Mouse (Mus musculus): Measurements from ENCODE around the gene Ccdc12.
A peak's percentile ranks its signal among the peaks of the same experiment; 100 is the strongest.

Gene Ccdc12

DNA sequence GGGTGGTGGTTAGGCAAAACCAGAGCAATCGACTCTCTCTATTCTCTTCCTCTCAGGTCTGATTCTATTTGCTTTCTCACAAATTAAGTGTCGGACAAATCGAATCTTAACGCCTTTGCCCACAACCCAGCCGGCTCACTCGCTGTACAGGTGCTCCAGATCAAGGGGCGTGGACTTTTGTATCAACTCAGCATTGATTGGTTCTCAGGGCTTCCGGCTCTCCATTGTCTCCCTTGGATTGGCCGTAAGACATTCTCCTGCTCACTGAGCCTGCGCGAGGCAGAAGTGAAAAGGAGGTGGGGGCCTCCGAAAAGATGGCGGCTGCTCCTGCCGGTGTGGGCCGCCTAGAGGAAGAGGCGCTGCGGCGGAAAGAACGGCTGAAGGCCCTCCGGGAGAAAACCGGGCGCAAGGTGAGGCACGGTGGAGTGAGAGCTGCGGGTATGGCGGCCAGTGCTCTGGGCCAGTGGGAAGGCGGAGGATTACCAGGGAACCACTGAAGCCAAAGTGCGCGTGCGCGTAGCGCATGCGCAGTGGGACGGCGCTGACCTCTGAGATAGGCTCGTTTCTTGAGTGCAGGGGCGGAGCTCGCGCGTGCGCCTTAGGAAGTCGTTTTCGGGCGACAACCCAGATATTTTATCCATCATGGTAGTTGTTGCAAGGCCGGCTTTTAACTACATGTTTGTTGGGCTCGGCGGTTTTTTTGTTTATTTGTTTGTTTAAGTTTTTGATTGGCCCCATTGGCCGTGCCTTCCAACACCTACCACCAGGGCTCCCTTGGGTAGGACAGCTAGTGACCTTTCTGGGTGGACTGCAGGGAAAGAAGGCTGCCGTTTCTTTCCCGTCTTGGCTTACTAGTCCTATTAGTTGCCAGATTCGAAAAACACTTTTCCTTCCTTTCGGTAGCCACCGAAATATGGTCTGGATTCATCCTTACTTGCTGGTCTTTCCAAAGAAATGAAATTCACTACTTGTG lies at the start of gene Ccdc12:
TSS of gene Ccdc12 (plus strand) at position 255 of the 973 bp plus-strand sequence.
- DNase-seq (ENCODE audit: low read depth): peak; percentile 98

DNA sequence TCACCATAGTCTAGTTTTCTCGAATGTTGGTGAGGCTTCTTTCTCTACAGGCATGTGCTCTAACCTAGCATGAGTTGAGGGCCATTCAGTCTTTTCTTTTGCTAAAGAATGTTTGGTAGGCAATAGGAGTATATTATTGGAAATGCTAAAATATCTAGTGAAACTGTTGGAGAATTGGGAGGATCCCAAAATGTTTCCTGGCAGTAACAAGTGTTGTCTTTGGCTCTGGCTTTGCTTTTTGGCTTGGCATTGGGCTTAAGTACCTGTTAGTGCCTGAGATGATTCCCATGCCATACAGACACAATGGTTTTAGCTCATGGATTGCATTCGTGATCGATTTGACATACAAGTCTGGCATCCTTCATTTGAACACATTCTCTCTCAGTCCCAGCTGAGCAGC lies 44.8 kb upstream of the Ccdc12 start:
- DNase-seq (ENCODE audit: low read depth): peak; percentile 46

DNA sequence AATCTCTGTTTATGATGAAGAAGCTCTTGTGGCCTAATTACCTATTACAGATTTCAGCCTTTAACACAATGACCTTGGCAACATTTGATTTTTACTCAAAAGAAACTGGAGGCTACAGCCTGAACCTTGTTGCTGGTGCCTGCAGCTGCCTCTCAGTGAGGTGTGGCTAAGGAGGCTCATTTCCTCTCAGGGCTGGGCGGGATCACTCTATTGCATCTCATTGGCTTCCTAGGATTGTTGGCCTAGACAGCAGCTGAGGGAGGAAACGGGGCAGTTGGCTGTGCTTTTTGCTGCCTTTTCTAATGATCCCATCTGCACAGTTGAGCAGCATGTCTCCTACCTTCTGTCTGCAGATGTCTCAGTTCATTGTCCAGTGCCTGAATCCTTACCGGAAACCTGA lies 39.2 kb upstream of the Ccdc12 start:
- DNase-seq (ENCODE audit: low read depth): no peak

DNA sequence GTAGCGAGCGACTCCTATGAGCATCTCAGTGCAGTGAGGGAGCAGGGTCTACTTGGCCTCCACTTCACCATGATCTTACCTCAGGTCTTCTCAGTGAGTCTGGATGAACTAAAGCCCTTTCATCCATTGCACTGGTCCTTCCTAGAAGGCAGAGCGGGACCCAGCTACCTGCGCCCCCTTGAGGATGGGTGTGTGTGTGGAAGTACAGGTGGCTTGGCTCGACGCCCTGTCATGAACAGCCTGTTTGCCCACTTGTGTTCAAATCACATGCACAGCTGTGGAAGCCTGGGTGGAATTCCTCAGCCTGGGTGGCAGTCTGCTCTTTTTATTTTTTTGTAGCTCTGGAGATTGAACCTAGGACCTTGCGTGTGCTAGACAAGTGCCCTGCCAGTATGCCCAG lies 36.1 kb upstream of the Ccdc12 start:
- DNase-seq (ENCODE audit: low read depth): no peak

DNA sequence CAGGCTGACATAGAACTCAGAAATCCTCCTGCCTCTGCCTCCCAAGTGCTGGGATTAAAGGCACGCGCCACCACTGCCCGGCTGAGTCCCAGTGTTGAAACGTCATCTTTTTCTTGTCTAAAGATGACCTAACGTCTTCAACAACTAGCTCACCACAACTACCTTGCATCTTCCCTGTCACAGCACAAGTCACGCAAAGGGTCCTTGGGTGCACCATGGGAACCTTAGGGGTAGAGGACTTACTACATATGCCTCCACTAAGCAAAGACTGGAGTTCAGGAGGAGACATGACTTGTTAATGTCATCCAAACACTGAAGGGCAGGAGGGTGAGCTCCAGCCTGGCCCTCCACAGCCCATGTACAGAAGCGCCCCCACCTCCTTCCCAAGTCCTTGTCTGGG lies 35.6 kb upstream of the Ccdc12 start:
- no peak for DNase-seq (ENCODE audit: low read depth)

DNA sequence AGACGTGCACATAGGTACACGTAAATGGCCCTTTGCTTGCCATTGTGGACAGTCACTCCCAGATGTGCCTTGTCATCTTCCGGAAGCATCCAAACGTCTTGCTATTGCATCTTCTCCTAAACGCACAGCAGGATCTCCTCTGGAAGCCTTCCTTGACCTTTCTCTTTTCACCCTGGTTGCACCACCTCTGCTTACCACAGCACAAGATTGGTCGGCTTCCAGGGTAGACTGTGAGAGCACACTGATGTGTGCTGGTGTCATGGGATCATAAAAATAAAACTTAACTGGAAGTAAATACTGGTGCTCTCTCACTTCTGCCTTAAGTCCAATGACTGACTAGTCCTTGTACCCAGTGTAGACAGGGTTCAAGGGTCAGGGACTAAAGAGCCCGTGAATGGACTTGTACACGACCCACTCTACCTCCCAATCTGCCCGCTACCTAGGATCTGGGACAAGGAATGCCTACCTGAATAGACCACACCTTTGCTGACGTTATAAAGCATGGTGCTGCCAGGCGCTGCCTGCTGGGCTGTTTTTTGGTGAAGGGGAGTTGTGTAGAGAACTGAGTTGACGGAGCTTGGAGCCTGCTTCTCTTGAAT lies 33.6 kb upstream of the Ccdc12 start:
- no peak for DNase-seq (ENCODE audit: low read depth)

DNA sequence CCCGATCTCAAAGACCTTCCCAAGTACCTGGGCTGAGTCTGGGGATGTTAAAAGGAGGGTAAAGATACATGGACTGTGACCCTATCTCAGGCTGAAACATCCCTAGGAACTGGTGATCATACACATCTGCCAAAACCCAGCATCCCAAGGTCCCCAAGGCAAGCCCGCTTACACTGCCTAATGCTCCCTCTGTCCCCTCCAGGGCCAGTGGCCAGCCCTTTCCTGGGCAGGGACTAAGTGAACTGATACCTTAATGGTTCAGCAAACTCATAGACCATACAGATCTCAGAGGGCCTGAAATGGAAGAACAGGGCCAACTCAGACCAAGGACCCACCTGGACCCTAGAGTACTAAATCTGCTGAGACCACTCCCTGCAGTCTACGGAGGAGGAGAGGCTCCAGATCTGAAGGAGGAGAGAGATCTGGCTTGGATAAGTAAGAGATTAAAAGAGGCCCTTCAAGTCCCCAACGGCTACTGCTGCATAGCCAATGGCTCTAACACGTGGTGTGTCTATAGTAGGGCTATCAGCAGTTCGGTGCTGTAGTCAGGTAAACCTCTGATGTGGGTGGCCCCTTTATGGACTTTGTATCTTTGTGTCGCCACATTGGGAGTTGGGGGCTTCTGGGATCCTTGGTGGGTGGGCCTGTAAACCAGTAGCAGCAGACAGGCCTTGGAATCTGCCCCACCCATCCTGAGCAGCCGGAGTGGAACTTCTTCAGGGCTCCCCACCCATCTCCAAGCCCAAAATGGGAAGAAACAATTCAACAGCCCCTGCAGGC lies 32.7 kb upstream of the Ccdc12 start:
- DNase-seq (ENCODE audit: low read depth): no peak

DNA sequence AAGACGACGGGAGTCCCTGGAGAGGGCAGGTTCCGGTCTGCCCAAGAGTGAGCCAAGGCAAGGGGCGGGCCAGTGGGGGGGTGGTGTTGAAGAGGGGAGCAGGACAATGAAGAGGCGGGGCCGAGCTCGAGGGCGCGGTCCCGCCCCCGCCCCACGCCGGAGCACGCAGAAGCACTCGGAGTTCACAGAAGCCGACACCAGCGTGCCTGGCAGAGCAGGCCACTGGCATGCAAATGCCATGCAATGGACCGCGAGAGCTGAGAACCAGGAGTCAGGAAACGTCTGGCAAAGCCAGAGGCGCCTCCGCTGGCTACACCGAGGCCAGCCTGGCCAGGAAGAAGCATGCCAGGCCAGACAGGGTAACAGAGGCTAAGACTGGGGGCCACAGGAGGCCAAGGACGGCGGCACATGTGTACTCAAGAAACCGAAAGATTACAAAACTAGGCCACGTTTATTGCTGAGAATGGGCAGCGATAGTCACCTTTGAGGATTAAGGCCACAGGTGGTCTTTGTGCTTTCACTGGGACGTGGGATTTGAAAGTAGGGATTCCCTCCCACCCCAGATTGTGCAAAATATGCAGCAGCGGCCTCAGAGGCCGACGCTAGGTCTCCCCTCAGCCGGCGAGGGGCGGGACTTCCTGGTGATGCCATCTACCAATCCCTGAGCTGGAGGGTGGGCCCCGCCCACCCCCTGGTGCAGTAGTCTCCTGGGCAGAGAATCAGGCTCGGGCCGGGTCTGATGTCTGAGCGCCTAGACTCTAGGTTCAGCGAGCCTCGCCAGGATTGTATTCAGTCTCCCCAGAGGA lies 31.7 kb upstream of the Ccdc12 start, which contains the start of gene Nradd:
TSS of gene Nradd (minus strand) at position 92 of the 806 bp plus-strand sequence.
- DNase-seq (ENCODE audit: low read depth): peak; percentile 95

DNA sequence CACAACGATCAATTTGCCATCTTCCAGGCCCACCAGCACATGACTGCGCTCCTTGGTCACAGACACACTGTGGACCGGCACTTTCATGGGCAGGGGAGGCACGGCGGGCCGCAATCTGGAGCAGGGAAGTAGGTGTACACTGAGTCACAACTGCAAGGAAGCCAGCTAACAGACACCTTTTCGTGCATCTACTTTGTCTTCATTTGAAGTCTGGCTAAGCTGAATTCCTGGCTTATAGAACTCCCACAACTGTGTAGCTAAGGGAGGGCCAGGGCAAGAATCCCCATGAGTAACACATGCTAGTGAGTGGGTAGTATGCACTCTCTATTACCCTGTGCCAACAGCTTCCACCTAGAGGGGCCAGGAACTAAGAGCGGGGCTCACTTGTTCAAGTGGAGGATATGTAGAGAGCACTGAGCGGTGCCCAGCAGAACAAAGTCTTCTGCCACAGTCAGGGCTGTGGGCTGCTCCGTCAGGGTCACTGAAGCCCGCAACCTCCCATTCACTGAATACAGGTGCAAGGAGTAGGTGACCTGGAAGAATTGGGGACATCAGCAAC lies 30.9 kb upstream of the Ccdc12 start:
- peak; percentile 23 for DNase-seq (ENCODE audit: low read depth)

DNA sequence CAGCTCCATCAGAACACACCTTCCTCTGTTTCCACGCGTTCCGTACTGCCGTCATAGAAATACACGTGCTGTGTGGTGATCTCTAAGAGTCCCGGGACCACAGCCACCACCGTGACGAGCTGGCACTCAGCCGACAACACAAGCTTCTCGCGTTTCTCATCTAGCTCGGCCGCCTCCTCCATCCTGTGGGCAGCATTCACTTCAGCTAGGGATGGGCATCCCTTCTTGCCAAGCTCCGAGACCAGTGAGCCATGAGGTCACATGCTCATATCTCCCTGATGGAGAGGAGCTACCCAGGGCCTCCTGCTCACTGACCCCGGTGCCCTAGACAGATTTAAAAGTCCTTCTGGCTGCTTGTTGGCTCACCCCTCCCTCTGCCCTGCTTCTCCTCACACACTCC lies 26.1 kb upstream of the Ccdc12 start:
- no peak for DNase-seq (ENCODE audit: low read depth)

DNA sequence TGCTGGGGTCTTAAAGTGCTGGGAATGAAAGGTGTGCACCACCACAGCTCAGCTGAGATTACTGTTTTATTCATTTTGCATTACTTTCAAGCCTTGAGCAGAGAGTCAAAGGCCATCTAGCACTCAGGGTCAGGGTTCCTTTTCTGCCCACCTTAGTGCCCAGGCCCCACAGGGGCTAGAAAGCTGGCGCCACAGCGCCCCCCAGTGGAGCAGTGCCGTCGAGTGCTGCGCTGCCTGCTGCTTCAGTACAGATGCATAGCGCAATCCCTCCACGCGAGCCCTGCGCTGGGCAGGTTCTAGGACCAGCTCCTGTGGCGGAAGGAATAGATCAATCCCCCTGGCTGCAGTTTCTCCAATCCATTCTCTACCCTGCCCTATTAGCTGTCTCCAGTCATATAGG lies 25.1 kb upstream of the Ccdc12 start:
- peak; percentile 56 for DNase-seq (ENCODE audit: low read depth)

DNA sequence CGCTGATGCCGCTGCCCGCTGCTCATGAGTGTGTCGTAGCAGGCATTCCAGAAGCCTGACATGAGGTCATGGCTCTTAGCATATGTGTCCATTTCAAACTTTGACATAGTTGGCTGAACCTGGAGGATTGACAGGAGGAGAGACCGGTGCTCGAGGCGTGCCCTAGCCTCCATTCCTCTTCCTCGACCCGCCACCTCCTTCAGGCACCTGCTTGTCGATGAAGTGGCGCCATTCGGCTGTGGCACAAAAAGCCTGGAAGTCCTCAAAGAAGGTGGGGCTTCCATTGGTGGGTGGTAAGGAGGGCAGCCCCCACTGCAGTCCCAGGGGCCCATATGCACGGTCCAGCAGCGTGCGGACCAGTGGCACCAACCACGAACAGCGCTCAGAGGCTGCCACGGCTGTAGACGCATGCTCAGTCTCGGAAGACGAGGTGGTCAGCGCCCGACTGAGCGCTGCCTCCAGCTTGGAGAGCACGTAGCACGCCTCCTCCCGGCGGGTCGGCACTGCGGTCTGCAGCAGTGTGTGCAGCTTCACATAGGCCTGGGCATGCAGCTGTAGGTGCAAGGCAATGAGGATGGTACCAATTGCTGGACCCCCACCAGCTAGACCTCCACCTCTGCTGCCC lies 24.5 kb upstream of the Ccdc12 start:
- no peak for DNase-seq (ENCODE audit: low read depth)

DNA sequence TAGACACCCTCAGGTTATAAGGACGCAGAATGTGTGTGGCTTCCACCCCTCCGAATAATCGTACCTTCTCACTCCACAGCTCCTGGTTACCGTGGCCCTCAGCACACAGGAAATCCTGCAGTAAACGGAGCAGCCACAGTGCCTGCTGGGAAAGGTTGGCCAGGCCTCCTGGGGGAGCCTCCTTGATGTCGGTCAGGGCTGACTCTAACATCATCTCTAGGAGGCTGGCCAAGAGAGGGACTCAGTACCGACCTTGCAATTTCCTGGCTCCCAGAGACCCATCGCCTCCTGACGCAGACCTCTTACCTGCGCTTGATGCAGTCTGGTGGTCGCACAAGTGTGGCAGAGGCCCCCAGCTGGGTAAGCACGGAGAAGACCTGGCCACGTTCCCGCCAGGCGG lies 23.6 kb upstream of the Ccdc12 start:
- no peak for DNase-seq (ENCODE audit: low read depth)

DNA sequence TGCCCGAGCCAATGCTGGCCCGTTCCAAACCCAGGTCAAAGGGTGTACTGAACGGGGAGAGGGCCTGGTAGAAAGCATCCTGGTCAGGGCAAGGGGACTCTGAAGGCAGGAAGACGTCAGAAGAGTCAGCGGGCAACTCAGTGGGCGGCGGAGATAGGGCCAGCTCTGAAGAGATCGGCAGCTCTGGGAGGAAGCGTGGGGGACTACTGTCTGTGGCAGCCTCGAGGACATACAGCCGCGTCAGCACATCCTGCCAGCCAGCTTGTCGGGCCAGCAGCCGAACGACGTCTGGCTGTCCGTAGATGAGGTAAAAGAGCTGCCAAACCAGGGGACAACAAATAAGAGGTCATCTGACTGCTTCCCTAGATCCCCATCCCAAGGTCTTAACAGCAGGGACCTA lies 22.4 kb upstream of the Ccdc12 start:
- no peak for DNase-seq (ENCODE audit: low read depth)

DNA sequence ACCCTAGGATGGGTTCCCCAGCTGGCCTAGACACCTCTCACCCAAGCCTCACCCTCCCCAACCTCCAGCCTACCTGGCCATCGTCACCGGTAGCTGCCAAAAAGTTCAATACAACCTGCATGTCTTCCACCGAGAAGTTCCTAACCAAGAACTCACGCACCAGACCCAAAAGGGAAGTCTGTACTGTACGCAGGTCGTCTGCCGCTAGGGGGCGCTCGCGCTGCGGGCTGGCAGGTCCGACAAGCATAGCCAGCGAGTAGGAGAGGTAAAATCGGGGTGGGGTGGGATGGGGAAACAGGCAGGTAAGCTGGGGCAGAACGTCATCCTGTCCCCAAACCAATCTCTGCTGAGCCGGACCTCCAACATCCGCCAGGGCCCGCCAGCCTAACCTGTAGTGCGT lies 21.1 kb upstream of the Ccdc12 start:
- peak; percentile 88 for DNase-seq (ENCODE audit: low read depth)

DNA sequence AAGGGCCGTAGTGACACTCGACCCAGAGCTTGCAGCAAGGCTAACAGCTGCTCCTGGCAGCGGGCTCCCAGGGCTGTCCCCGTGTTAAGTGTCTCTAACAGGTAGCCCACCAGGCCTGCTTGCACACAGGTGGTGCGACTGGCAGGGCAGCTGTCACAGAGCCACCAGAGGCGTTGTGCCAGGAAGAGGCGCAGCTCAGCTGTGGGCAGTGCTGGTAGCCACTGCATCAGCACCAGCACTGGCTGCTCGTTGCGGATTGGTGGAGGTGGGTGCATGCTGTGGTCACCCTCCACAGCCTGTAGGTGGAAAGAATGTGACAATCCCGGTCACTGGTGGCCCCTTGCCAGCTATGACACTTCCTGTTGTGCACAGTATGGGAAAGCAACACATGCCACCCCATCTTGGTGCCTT lies 17.7 kb upstream of the Ccdc12 start:
- DNase-seq (ENCODE audit: low read depth): no peak

DNA sequence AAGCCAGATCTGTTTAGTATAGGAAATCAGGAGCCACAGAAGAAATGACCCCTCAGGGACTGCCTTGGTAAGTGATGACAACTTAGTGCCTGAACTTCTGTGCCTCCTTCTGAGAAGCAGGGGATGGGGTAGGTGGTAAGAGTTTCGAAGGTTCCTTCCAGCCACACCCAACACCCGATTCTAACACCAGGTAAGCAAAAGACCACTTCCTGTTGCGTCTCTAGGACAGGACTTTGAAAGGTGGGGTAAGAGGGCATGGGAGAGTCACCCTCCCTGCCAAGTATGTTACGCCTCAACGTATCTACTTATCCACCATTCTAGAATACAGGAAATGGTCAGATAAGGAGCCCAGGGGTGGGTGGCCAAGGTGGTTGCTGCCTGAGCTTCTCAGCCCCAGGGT lies 15.3 kb upstream of the Ccdc12 start:
- no peak for DNase-seq (ENCODE audit: low read depth)

DNA sequence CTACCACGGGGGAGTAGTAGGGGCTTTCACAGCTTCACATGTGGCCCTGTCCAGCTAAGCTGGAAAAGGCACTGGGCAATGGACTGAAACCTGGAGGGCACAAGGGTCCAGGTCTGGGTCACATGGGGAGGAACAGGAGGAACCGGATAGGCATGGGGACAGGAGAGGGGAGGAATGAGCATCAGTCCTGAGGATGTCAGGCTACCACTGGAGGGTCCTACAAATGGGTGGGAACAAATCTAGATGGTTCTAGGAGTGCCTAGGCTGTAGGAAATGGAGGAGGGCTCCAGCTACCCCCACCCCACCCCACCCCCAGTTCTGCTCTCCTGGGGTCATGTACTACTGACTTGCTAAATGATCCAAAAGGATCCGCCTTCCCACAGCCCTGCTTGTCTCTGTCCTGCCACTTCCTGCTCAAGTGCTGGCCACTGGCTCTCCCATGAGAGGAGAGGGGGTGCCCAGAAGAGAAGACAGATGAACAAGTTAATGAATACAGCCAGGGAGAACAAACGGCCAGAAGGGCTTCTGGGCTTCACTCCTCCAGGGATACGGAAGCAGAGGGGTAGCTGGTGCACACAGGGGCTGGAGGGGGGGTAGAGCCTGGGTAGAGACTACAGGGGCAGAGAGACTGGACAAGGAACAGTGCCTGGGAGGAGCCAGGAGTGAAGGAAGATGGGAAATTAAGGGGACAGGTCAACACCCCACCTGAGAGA lies 13.3 kb upstream of the Ccdc12 start:
- DNase-seq (ENCODE audit: low read depth): no peak

DNA sequence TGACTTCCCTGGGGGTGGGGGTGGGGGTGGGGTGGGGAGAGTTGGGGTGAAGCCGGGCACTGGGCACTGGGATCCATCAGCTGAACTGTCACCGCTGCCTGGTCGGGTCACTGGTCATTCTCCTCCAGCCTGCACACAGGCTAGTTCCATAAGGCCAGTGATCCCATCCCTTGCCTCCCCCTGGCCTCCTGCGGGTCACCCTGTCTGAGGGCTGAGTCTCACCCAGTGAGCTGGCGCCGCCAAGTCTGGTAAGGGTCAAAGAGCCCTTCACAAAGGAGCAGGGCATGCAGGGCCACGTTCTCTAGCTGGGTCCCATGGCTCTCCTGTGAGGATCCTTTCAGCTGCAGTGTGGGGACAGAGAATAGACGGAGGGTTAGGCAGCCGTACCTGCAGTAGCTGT lies 12.5 kb upstream of the Ccdc12 start:
- DNase-seq (ENCODE audit: low read depth): no peak

DNA sequence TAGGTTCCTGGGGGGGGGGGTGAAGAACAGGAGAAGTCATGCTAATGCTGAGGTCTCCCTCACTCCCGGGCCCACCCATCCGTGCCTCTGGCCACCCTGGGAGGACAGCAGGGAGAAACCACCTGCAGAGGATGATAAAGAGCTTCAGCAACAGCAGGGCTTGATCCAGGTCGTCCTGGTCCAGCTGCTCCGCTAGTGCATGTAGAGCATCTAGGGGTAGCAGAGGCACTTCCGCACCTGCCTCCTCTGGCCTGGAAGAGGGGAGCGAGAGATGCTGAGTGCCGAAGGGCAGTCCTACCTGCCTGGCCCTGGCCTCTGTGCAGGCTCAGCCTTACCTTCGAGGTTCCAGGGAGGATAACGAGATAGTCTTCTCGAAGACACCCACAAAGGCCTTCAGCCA lies 12.0 kb upstream of the Ccdc12 start:
- DNase-seq (ENCODE audit: low read depth): no peak

All from NIH3T3 (cell line).